Mouse (Mus musculus): ENCODE data around the gene Pfkfb3. TPM values are rescaled to one million over a fixed set of nuclear protein-coding genes. Genes with fewer than 3 reads are reported as not detected.
"Not testable (repeated sequence)": the region's sequence is repeated elsewhere in the genome, so short reads cannot be mapped to it uniquely, and the experiment has no call there.

Gene Pfkfb3
- polyA plus RNA-seq, 1 experiment from 2014 or later: 23.4 TPM

GRCm38 (mm10) chr2:11546091-11546490 is 7.8 kb downstream of the Pfkfb3 start:
- 90% methylated on average over 8 of the region's 8 CpGs for WGBS
- no peak overlapping the region for H3K9ac ChIP-seq (replicated peaks)
- no peaks in the 10 kb centered on the region for H3K36me3 ChIP-seq
- no peaks in the 10 kb centered on the region for H3K9me3 ChIP-seq
- peaks cover 5% of the 10 kb centered on the region; the same call in 1 of the 2 replicates for H3K27me3 ChIP-seq
- H3K27ac ChIP-seq: no peak overlapping the region
- no peak overlapping the region for H3K4me3 ChIP-seq (replicated peaks)
- H3K4me1 ChIP-seq (replicated peaks): no peaks in the 10 kb centered on the region
- no peak for ATAC-seq
- no peak overlapping the region for H3K4me2 ChIP-seq (replicated peaks)

GRCm38 (mm10) chr2:11545380-11545779 is 8.5 kb downstream of the Pfkfb3 start:
- 25% methylated on average over 1 of the region's 1 CpGs for WGBS

GRCm38 (mm10) chr2:11544342-11544741 is 9.5 kb downstream of the Pfkfb3 start:
- Histone ChIP-seq H3K4me1 (replicated peaks) (no peaks in the 10 kb centered on the region), H3K4me2 (replicated peaks) (no peak overlapping the region), H3K4me3 (replicated peaks) (no peak overlapping the region), H3K9me3 (no peaks in the 10 kb centered on the region), H3K27ac (no peak overlapping the region), H3K27me3 (no peaks in the 10 kb centered on the region), H3K36me3 (no peaks in the 10 kb centered on the region), H3K9ac (replicated peaks) (no peak overlapping the region)
- no peak for ATAC-seq
- 76% methylated on average over 5 of the region's 5 CpGs for WGBS

More at GRCm38 (mm10) chr2:11545380-11545779, 8.5 kb downstream of the Pfkfb3 start:
- Histone ChIP-seq H3K27ac (no peak overlapping the region), H3K4me2 (replicated peaks) (no peak overlapping the region), H3K27me3 (peaks cover 5% of the 10 kb centered on the region; the same call in 1 of the 2 replicates), H3K4me3 (replicated peaks) (no peak overlapping the region), H3K9me3 (no peaks in the 10 kb centered on the region), H3K9ac (replicated peaks) (no peak overlapping the region), H3K4me1 (replicated peaks) (no peaks in the 10 kb centered on the region), H3K36me3 (no peaks in the 10 kb centered on the region)
- ATAC-seq: no peak

- H3K36me3 ChIP-seq: no peaks in the 10 kb centered on the region
- H3K4me1 ChIP-seq (replicated peaks): no peaks in the 10 kb centered on the region
- no peak for ATAC-seq
- H3K9me3 ChIP-seq: no peaks in the 10 kb centered on the region
- H3K27ac ChIP-seq: no peak overlapping the region
- H3K4me2 ChIP-seq (replicated peaks): no peak overlapping the region
- WGBS: 80% methylated on average over 7 of the region's 7 CpGs
- H3K4me3 ChIP-seq (replicated peaks): no peak overlapping the region
- H3K27me3 ChIP-seq: no peaks in the 10 kb centered on the region
- no peak overlapping the region for H3K9ac ChIP-seq (replicated peaks)
These were observed 10.7 kb downstream of the Pfkfb3 start for GRCm38 (mm10) chr2:11543158-11543557.

- 85% methylated on average over 1 of the region's 1 CpGs for WGBS
- H3K27ac ChIP-seq: no peak overlapping the region
- H3K36me3 ChIP-seq: no peaks in the 10 kb centered on the region
- no peaks in the 10 kb centered on the region for H3K9me3 ChIP-seq
- peak; percentile 79 for ATAC-seq
- no peak overlapping the region for H3K4me2 ChIP-seq (replicated peaks)
- H3K9ac ChIP-seq (replicated peaks): no peak overlapping the region
- H3K4me3 ChIP-seq (replicated peaks): no peak overlapping the region
- 0 out of 2 replicates have a peak, but pooled peaks cover under 1% of the 10 kb centered on the region for H3K27me3 ChIP-seq
- H3K4me1 ChIP-seq (replicated peaks): no peaks in the 10 kb centered on the region
These were observed 11.2 kb downstream of the Pfkfb3 start for GRCm38 (mm10) chr2:11542640-11543039.

GRCm38 (mm10) chr2:11542121-11542520 is 11.8 kb downstream of the Pfkfb3 start:
- WGBS: 93% methylated on average over 1 of the region's 1 CpGs
- no peak for ATAC-seq
- no peak overlapping the region for H3K4me3 ChIP-seq (replicated peaks)

GRCm38 (mm10) chr2:11541528-11541927 is 12.3 kb downstream of the Pfkfb3 start:
- H3K9me3 ChIP-seq; H3K9ac ChIP-seq (replicated peaks); H3K4me1 ChIP-seq (replicated peaks); H3K4me2 ChIP-seq (replicated peaks); H3K36me3 ChIP-seq; ATAC-seq; H3K4me3 ChIP-seq (replicated peaks); H3K27ac ChIP-seq; H3K27me3 ChIP-seq: not testable (repeated sequence)
- WGBS: 64% methylated on average over 1 of the region's 1 CpGs

More at GRCm38 (mm10) chr2:11542121-11542520, 11.8 kb downstream of the Pfkfb3 start:
- Histone ChIP-seq H3K4me2 (replicated peaks) (no peak overlapping the region), H3K36me3 (no peaks in the 10 kb centered on the region), H3K9ac (replicated peaks) (no peak overlapping the region), H3K4me1 (replicated peaks) (no peaks in the 10 kb centered on the region), H3K27ac (no peak overlapping the region), H3K27me3 (peaks cover 5% of the 10 kb centered on the region), H3K9me3 (no peaks in the 10 kb centered on the region)

- no peaks in the 10 kb centered on the region for H3K36me3 ChIP-seq
- H3K9ac ChIP-seq (replicated peaks): no peak overlapping the region
- H3K4me2 ChIP-seq (replicated peaks): peak overlapping the region; percentile 88
- H3K27me3 ChIP-seq: peaks cover 17% of the 10 kb centered on the region
- 72% methylated on average over 8 of the region's 8 CpGs for WGBS
- H3K9me3 ChIP-seq: no peaks in the 10 kb centered on the region
- no peak for ATAC-seq
- H3K4me1 ChIP-seq (replicated peaks): peaks cover 5% of the 10 kb centered on the region
- H3K27ac ChIP-seq: no peak overlapping the region
- peak overlapping the region; percentile 49 for H3K4me3 ChIP-seq (replicated peaks)
These were observed 17.9 kb downstream of the Pfkfb3 start for GRCm38 (mm10) chr2:11535966-11536365.

- under 1% methylated on average over 32 of the region's 32 CpGs for WGBS
- ATAC-seq: peak; percentile 99
These were observed 18.4 kb downstream of the Pfkfb3 start for GRCm38 (mm10) chr2:11535412-11535928.

GRCm38 (mm10) chr2:11534826-11535225 is 19.1 kb downstream of the Pfkfb3 start:
- Histone ChIP-seq H3K27ac (no peak overlapping the region), H3K36me3 (no peaks in the 10 kb centered on the region), H3K4me3 (replicated peaks) (peak overlapping the region; percentile 49), H3K4me1 (replicated peaks) (peaks cover 5% of the 10 kb centered on the region), H3K4me2 (replicated peaks) (peak overlapping the region; percentile 88), H3K27me3 (peaks cover 17% of the 10 kb centered on the region), H3K9me3 (no peaks in the 10 kb centered on the region), H3K9ac (replicated peaks) (0 out of 2 replicates have a peak overlapping the region, but pooled peaks have one; percentile 61)
- 29% methylated on average over 10 of the region's 10 CpGs for WGBS
- no peak for ATAC-seq

More at GRCm38 (mm10) chr2:11535412-11535928, 18.4 kb downstream of the Pfkfb3 start:
- peak overlapping the region; percentile 49 for H3K4me3 ChIP-seq (replicated peaks)
- H3K27me3 ChIP-seq: peaks cover 17% of the 10 kb centered on the region
- no peak overlapping the region for H3K27ac ChIP-seq
- no peaks in the 10 kb centered on the region for H3K36me3 ChIP-seq
- H3K4me2 ChIP-seq (replicated peaks): peak overlapping the region; percentile 88
- H3K4me1 ChIP-seq (replicated peaks): peaks cover 5% of the 10 kb centered on the region
- no peaks in the 10 kb centered on the region for H3K9me3 ChIP-seq
- H3K9ac ChIP-seq (replicated peaks): peak overlapping the region; percentile 61

- Histone ChIP-seq H3K27me3 (peaks cover 11% of the 10 kb centered on the region; the same call in 1 of the 2 replicates), H3K9me3 (no peaks in the 10 kb centered on the region), H3K27ac (no peak overlapping the region), H3K9ac (replicated peaks) (no peak overlapping the region), H3K4me3 (replicated peaks) (no peak overlapping the region), H3K4me1 (replicated peaks) (peaks cover 5% of the 10 kb centered on the region), H3K4me2 (replicated peaks) (no peak overlapping the region), H3K36me3 (no peaks in the 10 kb centered on the region)
- ATAC-seq: no peak
- 92% methylated on average over 6 of the region's 6 CpGs for WGBS
These were observed 23.8 kb downstream of the Pfkfb3 start for GRCm38 (mm10) chr2:11530101-11530500.

GRCm38 (mm10) chr2:11526063-11526462 is 27.8 kb downstream of the Pfkfb3 start:
- WGBS: 90% methylated on average over 5 of the region's 5 CpGs
- no peak overlapping the region for H3K9ac ChIP-seq (replicated peaks)
- H3K4me2 ChIP-seq (replicated peaks): no peak overlapping the region
- H3K4me1 ChIP-seq (replicated peaks): no peaks in the 10 kb centered on the region
- no peaks in the 10 kb centered on the region for H3K9me3 ChIP-seq
- H3K27ac ChIP-seq: no peak overlapping the region
- no peaks in the 10 kb centered on the region for H3K36me3 ChIP-seq
- no peaks in the 10 kb centered on the region for H3K27me3 ChIP-seq
- no peak for ATAC-seq
- H3K4me3 ChIP-seq (replicated peaks): no peak overlapping the region

- WGBS: 93% methylated on average over 6 of the region's 6 CpGs
- Histone ChIP-seq H3K4me3 (replicated peaks) (no peak overlapping the region), H3K4me2 (replicated peaks) (no peak overlapping the region), H3K36me3 (no peaks in the 10 kb centered on the region), H3K27me3 (no peaks in the 10 kb centered on the region), H3K9me3 (no peaks in the 10 kb centered on the region), H3K4me1 (replicated peaks) (no peaks in the 10 kb centered on the region), H3K27ac (no peak overlapping the region), H3K9ac (replicated peaks) (no peak overlapping the region)
- ATAC-seq: no peak
These were observed 29.1 kb downstream of the Pfkfb3 start for GRCm38 (mm10) chr2:11524736-11525135.
